Mouse (Mus musculus) MEL (cell line): ENCODE results near the gene Ccdc7a. TPM values are rescaled to one million over a fixed set of nuclear protein-coding genes. Genes with fewer than 3 reads are reported as not detected.

Experiments
- DNase-seq: peaks from one replicate; pipeline ENCODE4 v3.0.0; 2011; ENCODE audit warnings: low read depth, low spot score
- H3K27ac ChIP-seq: 2 replicates; pipeline ENCODE4 v1.5.1; 2012; ENCODE audit warnings: low read depth, mild to moderate bottlenecking, control low read depth, low read length, moderate library complexity; ENCODE audit not compliant: control insufficient read depth
- H3K27me3 ChIP-seq, 2 experiments: fragments of 150-350 bp in 1 of 2; sonication (generic) in 1 of 2; 2 replicates each; pipeline ENCODE4 v1.6.1; 2012; ENCODE audit warnings: low read length in 2 of 2, mild to moderate bottlenecking in 2 of 2, improper control_type of control experiment in 1 of 2, moderate library complexity in 1 of 2; ENCODE audit not compliant: insufficient read depth in 2 of 2, control insufficient read depth in 1 of 2
- H3K36me3 ChIP-seq, 2 experiments: 2 replicates each; pipeline ENCODE4 v1.6.1; 2012 to 2014; ENCODE audit warnings: low read length in 2 of 2, improper control_type of control experiment in 1 of 2, inconsistent platforms in 1 of 2, mild to moderate bottlenecking in 1 of 2; ENCODE audit not compliant: insufficient read depth in 2 of 2, control insufficient read depth in 1 of 2
- H3K4me1 ChIP-seq, 2 experiments: fragments of 150-350 bp in 1 of 2; sonication (generic) in 1 of 2; 2 replicates each; pipeline ENCODE4 v1.6.1; 2012; ENCODE audit warnings: low read length in 2 of 2, improper control_type of control experiment in 1 of 2, mild to moderate bottlenecking in 1 of 2; ENCODE audit not compliant: insufficient read depth in 2 of 2, control insufficient read depth in 1 of 2
- H3K4me3 ChIP-seq, 2 experiments: fragments of 150-350 bp in 1 of 2; sonication (generic) in 1 of 2; 2 replicates each; pipeline ENCODE4 v1.5.1; 2012; ENCODE audit warnings: low read depth in 2 of 2, low read length in 2 of 2, mild to moderate bottlenecking in 2 of 2, moderate library complexity in 2 of 2, control low read depth in 1 of 2, improper control_type of control experiment in 1 of 2; ENCODE audit not compliant: control insufficient read depth in 1 of 2, insufficient read depth in 1 of 2
- H3K79me2 ChIP-seq: 2 replicates; pipeline ENCODE4 v1.6.1; 2012; ENCODE audit warnings: mild to moderate bottlenecking, low read length, moderate library complexity; ENCODE audit not compliant: control insufficient read depth, poor library complexity, insufficient read depth
- H3K9ac ChIP-seq: 2 replicates; pipeline ENCODE4 v1.6.1; 2012; ENCODE audit warnings: low read depth, mild to moderate bottlenecking, control low read depth, low read length, moderate library complexity; ENCODE audit not compliant: control insufficient read depth, poor library complexity, severe bottlenecking
- H3K9me3 ChIP-seq: fragments of 150-350 bp; sonication (generic); replicated peaks from 2 replicates; pipeline ENCODE4 v1.6.1; 2012; ENCODE audit warnings: mild to moderate bottlenecking, low read length, improper control_type of control experiment, moderate library complexity; ENCODE audit not compliant: insufficient read depth
- CHD2 ChIP-seq: IDR thresholded peaks from 2 replicates; pipeline ENCODE4 v1.6.1; 2011; ENCODE audit warnings: low read length, improper control_type of control experiment
- CTCF ChIP-seq, 3 experiments: IDR thresholded peaks in 2 of 3; conservative IDR thresholded peaks in 1 of 3; 2 replicates each; pipeline ENCODE4 v1.5.1; 2011 to 2012; ENCODE audit warnings: low read length in 3 of 3, low read depth in 2 of 3, mild to moderate bottlenecking in 2 of 3, improper control_type of control experiment in 1 of 3, inconsistent platforms in 1 of 3, mixed read lengths in 1 of 3, moderate library complexity in 1 of 3; ENCODE audit not compliant: control insufficient read depth in 1 of 3, insufficient read depth in 1 of 3, poor library complexity in 1 of 3, severe bottlenecking in 1 of 3
- E2F4 ChIP-seq: IDR thresholded peaks from 2 replicates; pipeline ENCODE4 v1.6.1; 2011; ENCODE audit warnings: low read depth, low read length, improper control_type of control experiment, borderline replicate concordance
- GABPA ChIP-seq: IDR thresholded peaks from 2 replicates; pipeline ENCODE4 v1.6.1; 2012; ENCODE audit warnings: low read depth, mild to moderate bottlenecking, inconsistent platforms, low read length, improper control_type of control experiment, moderate library complexity
- GATA1 ChIP-seq: IDR thresholded peaks from 2 replicates; pipeline ENCODE4 v1.6.1; 2011; ENCODE audit warnings: low read depth, low read length, improper control_type of control experiment
- KAT2A ChIP-seq: conservative IDR thresholded peaks from 2 replicates; pipeline ENCODE4 v1.6.1; 2012; ENCODE audit warnings: low read depth, low read length, improper control_type of control experiment, inconsistent platforms
- MXI1 ChIP-seq: IDR thresholded peaks from 2 replicates; pipeline ENCODE4 v1.6.1; 2011; ENCODE audit warnings: mild to moderate bottlenecking, low read depth, low read length, improper control_type of control experiment
- NRF1 ChIP-seq: IDR thresholded peaks from 2 replicates; pipeline ENCODE4 v1.6.1; 2014; ENCODE audit warnings: low read depth, mild to moderate bottlenecking, inconsistent platforms, low read length, improper control_type of control experiment, moderate library complexity; ENCODE audit not compliant: poor library complexity, insufficient read depth, severe bottlenecking
- POLR2AphosphoS2 ChIP-seq: IDR thresholded peaks from 2 replicates; pipeline ENCODE4 v1.6.1; 2011; ENCODE audit warnings: low read length, improper control_type of control experiment
- POLR2AphosphoS5 ChIP-seq: IDR thresholded peaks from 2 replicates; pipeline ENCODE4 v1.6.1; 2012; ENCODE audit warnings: low read depth, borderline replicate concordance, mild to moderate bottlenecking, inconsistent platforms, low read length, moderate library complexity, mixed read lengths
- RAD21 ChIP-seq: IDR thresholded peaks from 2 replicates; pipeline ENCODE4 v1.6.1; 2011; ENCODE audit warnings: mild to moderate bottlenecking, low read depth, low read length, improper control_type of control experiment
- SIN3A ChIP-seq: IDR thresholded peaks from 2 replicates; pipeline ENCODE4 v1.6.1; 2012; ENCODE audit warnings: low read length, improper control_type of control experiment, inconsistent platforms
- SMC3 ChIP-seq: IDR thresholded peaks from 2 replicates; pipeline ENCODE4 v1.6.1; 2011; ENCODE audit warnings: low read depth, low read length, improper control_type of control experiment
- UBTF ChIP-seq: IDR thresholded peaks from 2 replicates; pipeline ENCODE4 v1.6.1; 2012; ENCODE audit warnings: low read depth, mild to moderate bottlenecking, inconsistent platforms, low read length, improper control_type of control experiment, moderate library complexity, borderline replicate concordance; ENCODE audit not compliant: insufficient read depth
- ZC3H11A ChIP-seq: IDR thresholded peaks from 2 replicates; pipeline ENCODE4 v1.6.1; 2012; ENCODE audit warnings: low read depth, mild to moderate bottlenecking, inconsistent platforms, low read length, improper control_type of control experiment
- ZNF384 ChIP-seq: IDR thresholded peaks from 2 replicates; pipeline ENCODE4 v1.6.1; 2012; ENCODE audit warnings: low read depth, mild to moderate bottlenecking, inconsistent platforms, low read length, improper control_type of control experiment
- polyA plus RNA-seq, 2 experiments: library from polyadenylated mRNA; stranded (reverse) in 1 of 2; unstranded in 1 of 2; fragments of >175 nt in 1 of 2; fragments of >200 nt in 1 of 2; gene quantifications; 2 replicates each; pipeline versions ENCODE4 v1.2.1 to v1.2.4; 2012; ENCODE audit warnings: low replicate concordance in 2 of 2, low read depth in 1 of 2; ENCODE audit not compliant: insufficient read length in 2 of 2, insufficient read depth in 1 of 2, missing spikeins in 1 of 2
- total RNA-seq: library from RNA; depleted of rRNA; stranded (reverse); fragments of 300-350 nt; gene quantifications from 2 replicates; pipeline ENCODE4 v1.2.3, GENCODE M21; 2012

The Ccdc7a gene
- total and polyA plus RNA-seq, 3 experiments = 0.13 TPM; not detected in 2

- no peak overlapping the region for H3K4me3 ChIP-seq
- TF ChIP-seq E2F4 (no peak), POLR2AphosphoS2 (no peak), GABPA (no peak), GATA1 (no peak), KAT2A (no peak)
- TF ChIP-seq, all 39 proteins: peak for 0
- peaks cover 0 to 38% of the 10 kb centered on the region in 2 experiments; a peak in 3 of 4 replicates for H3K36me3 ChIP-seq
- no peaks in the 10 kb centered on the region for H3K27me3 ChIP-seq
- no peak overlapping the region for H3K27ac ChIP-seq
- H3K9ac ChIP-seq = no peak overlapping the region
- H3K4me1 ChIP-seq = no peaks in the 10 kb centered on the region; a peak in 1 of 4 replicates
- no peak for DNase-seq
- peaks cover 1% of the 10 kb centered on the region; the same call in 1 of the 2 replicates for H3K79me2 ChIP-seq
- no peaks in the 10 kb centered on the region for H3K9me3 ChIP-seq
Measured at GRCm38 (mm10) chr8:128716184-128716583, 349.1 kb downstream of the Ccdc7a start.

GRCm38 (mm10) chr8:128709261-128709660 is 356.1 kb downstream of the Ccdc7a start:
- H3K27me3 ChIP-seq = no peaks in the 10 kb centered on the region
- no peaks in the 10 kb centered on the region for H3K9me3 ChIP-seq
- TF ChIP-seq UBTF = no peak
- no peak for TF ChIP-seq POLR2AphosphoS2
- TF ChIP-seq ZNF384 = 0 out of 2 replicates have a peak, but pooled peaks have one; percentile 25
- peak; percentile 74 to 85 (median 81) for TF ChIP-seq CTCF (IDR thresholded peaks at IDR 0.05 in 2 of 3, conservative IDR thresholded peaks at IDR 0.05 in 1 of 3; ENCODE audit: control insufficient read depth in 1 of 3, insufficient read depth in 1 of 3, low read depth in 2 of 3, low read length in 3 of 3, poor library complexity in 1 of 3, severe bottlenecking in 1 of 3)
- TF ChIP-seq RAD21 = peak; percentile 86
- TF ChIP-seq MXI1 = 0 out of 2 replicates have a peak, but pooled peaks have one; percentile 28
- TF ChIP-seq SMC3 = peak; percentile 89
- TF ChIP-seq ZC3H11A = peak; percentile 73
- peaks cover 6 to 24% of the 10 kb centered on the region in 2 experiments for H3K36me3 ChIP-seq
- no peak overlapping the region for H3K27ac ChIP-seq
- DNase-seq = peak; percentile 83
- no peak overlapping the region for H3K9ac ChIP-seq
- no peaks in the 10 kb centered on the region for H3K4me1 ChIP-seq
- no peak overlapping the region for H3K4me3 ChIP-seq
- peaks cover 1% of the 10 kb centered on the region; the same call in 1 of the 2 replicates for H3K79me2 ChIP-seq

- TF ChIP-seq POLR2AphosphoS5 = no peak
- TF ChIP-seq CHD2 = no peak
- no peak for TF ChIP-seq NRF1
- TF ChIP-seq SIN3A = no peak
- no peak for TF ChIP-seq E2F4
- peaks cover 0 to 3% of the 10 kb centered on the region in 2 experiments; a peak in 2 of 4 replicates for H3K4me1 ChIP-seq
Measured at GRCm38 (mm10) chr8:128704836-128705235, 360.5 kb downstream of the Ccdc7a start.

More at GRCm38 (mm10) chr8:128704836-128705235, 360.5 kb downstream of the Ccdc7a start:
- no peak for DNase-seq
- Histone ChIP-seq H3K27ac (no peak overlapping the region), H3K4me3 (no peak overlapping the region), H3K79me2 (peaks cover 10% of the 10 kb centered on the region), H3K27me3 (no peaks in the 10 kb centered on the region), H3K9ac (no peak overlapping the region), H3K9me3 (no peaks in the 10 kb centered on the region), H3K36me3 (peaks cover 10 to 12% of the 10 kb centered on the region in 2 experiments)
